Mouse (Mus musculus) liver, embryonic 14.5 days (tissue): Measurements from ENCODE around the gene Aqp9. TPM values are rescaled to one million over a fixed set of nuclear protein-coding genes. Genes with fewer than 3 reads are reported as not detected.
"Not testable (repeated sequence)": the region's sequence is repeated elsewhere in the genome, so short reads cannot be mapped to it uniquely, and the experiment has no call there.

Experiments used
- ATAC-seq: fragments of 200-750 bp; cut with Nextera tagmentation; 2 replicates; pipeline ENCODE4 v1.8.0; 2017; ENCODE audit warnings: moderate number of reproducible peaks, mild to moderate bottlenecking, moderate library complexity; ENCODE audit not compliant: insufficient read depth
- DNase-seq, 3 experiments: peaks; one replicate each; pipeline ENCODE4 v3.0.0-alpha.2; 2012 to 2013; ENCODE audit warnings: low read depth in 3 of 3, low spot score in 3 of 3
- H3K27ac ChIP-seq: fragments of 300-500 bp; sonication (generic); 2 replicates; pipeline ENCODE4 v1.5.1; 2014; ENCODE audit warnings: moderate library complexity, mild to moderate bottlenecking, control low read depth, inconsistent platforms
- H3K27me3 ChIP-seq: fragments of 300-500 bp; sonication (generic); 2 replicates; pipeline ENCODE4 v1.6.1; 2014; ENCODE audit warnings: mild to moderate bottlenecking, low read length, moderate library complexity; ENCODE audit not compliant: control insufficient read depth, insufficient read depth
- H3K36me3 ChIP-seq: fragments of 300-500 bp; sonication (generic); replicated peaks from 2 replicates; pipeline ENCODE4 v1.6.1; 2014; ENCODE audit warnings: low read depth; ENCODE audit not compliant: control insufficient read depth, insufficient read depth
- H3K4me1 ChIP-seq, 2 experiments: fragments of 200-500 bp in 1 of 2; fragments of 300-500 bp in 1 of 2; sonication (generic) in 1 of 2; replicated peaks; 2 replicates each; pipeline ENCODE4 v1.6.1; 2012 to 2014; ENCODE audit warnings: antibody characterized with exemption in 1 of 2, inconsistent platforms in 1 of 2, low read length in 1 of 2; ENCODE audit not compliant: control insufficient read depth in 2 of 2, insufficient read depth in 2 of 2
- H3K4me2 ChIP-seq: fragments of 300-500 bp; sonication (generic); 2 replicates; pipeline ENCODE4 v1.6.1; 2014; ENCODE audit warnings: low read depth, mild to moderate bottlenecking, control low read depth, moderate library complexity
- H3K4me3 ChIP-seq, 2 experiments: fragments of 200-500 bp in 1 of 2; fragments of 300-500 bp in 1 of 2; sonication (generic) in 1 of 2; 2 replicates each; pipeline ENCODE4 v1.5.1; 2012 to 2014; ENCODE audit warnings: low read depth in 2 of 2, low read length in 2 of 2, mild to moderate bottlenecking in 2 of 2, control low read depth in 1 of 2, inconsistent platforms in 1 of 2, moderate library complexity in 1 of 2; ENCODE audit not compliant: insufficient read depth in 1 of 2
- H3K9ac ChIP-seq: fragments of 300-500 bp; sonication (generic); replicated peaks from 2 replicates; pipeline ENCODE4 v1.6.1; 2014; ENCODE audit warnings: mild to moderate bottlenecking, control low read depth, moderate library complexity
- H3K9me3 ChIP-seq: fragments of 300-500 bp; sonication (generic); 2 replicates; pipeline ENCODE4 v1.6.1; 2016; ENCODE audit warnings: low read length, mixed read lengths; ENCODE audit not compliant: control insufficient read depth
- CTCF ChIP-seq: IDR thresholded peaks from 2 replicates; pipeline ENCODE4 v1.5.1; 2016; ENCODE audit warnings: antibody characterized with exemption, low read depth, control low read depth
- EP300 ChIP-seq: IDR thresholded peaks from 2 replicates; pipeline ENCODE4 v1.6.1; 2016; ENCODE audit warnings: antibody characterized with exemption, low read depth
- WGBS: fragments of 180-500 bp; shearing (Covaris S2); extraction: QIAGEN DNeasy Blood & Tissue Kit; methylation state at CpG from one replicate; pipeline ENCODE4 v1.1.7; 2014; ENCODE audit not compliant: insufficient replicate concordance; 5-methylcytosine and 5-hydroxymethylcytosine counted together
- polyA plus RNA-seq, 2 experiments: library from polyadenylated mRNA; depleted of rRNA in 1 of 2; stranded (reverse) in 1 of 2; unstranded in 1 of 2; fragments of >200 nt; fragmentation: Nextera tagmentation in 1 of 2; extraction: Ambion mirVana in 1 of 2; gene quantifications; 2 replicates each; pipeline versions ENCODE4 v1.2.1 to v1.2.3; 2012 to 2014

The Aqp9 gene
- polyA plus RNA-seq, 2 experiments, result 4.1 to 8.6 TPM

DNA sequence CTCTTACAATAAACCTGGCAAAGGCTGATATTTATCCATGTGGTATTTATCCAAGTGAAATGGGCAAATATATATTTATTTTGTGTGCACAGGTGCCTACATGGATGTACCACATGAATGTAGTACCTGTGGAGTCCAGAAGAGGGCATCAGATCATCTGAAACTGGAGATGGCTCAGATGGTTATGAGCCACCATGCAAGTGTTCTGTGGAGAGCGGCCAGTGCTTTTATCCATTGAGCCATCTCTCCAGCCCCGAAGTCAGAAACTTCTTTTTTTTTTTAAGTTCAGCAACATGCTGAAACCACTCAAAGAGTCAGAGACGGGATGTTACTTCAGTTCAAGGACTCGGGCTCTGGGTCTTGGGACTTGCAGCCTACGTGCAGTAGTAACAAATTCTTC is 39.6 kb downstream of the Aqp9 start:
- no peak overlapping the region for H3K4me3 ChIP-seq
- no peaks in the 10 kb centered on the region for H3K9me3 ChIP-seq
- ATAC-seq (peak; percentile 79), DNase-seq (peak; percentile 67 to 73 (median 68))
- H3K9ac ChIP-seq, result no peak overlapping the region
- no peaks in the 10 kb centered on the region for H3K36me3 ChIP-seq
- H3K27me3 ChIP-seq, result no peaks in the 10 kb centered on the region
- WGBS, result 34% methylated on average over 5 of the region's 5 CpGs
- peaks cover 0 to 8% of the 10 kb centered on the region in 2 experiments; a peak in 2 of 4 replicates for H3K4me1 ChIP-seq
- TF ChIP-seq CTCF, result peak; percentile 89
- TF ChIP-seq EP300, result no peak
- H3K4me2 ChIP-seq, result no peak overlapping the region
- no peak overlapping the region for H3K27ac ChIP-seq

DNA sequence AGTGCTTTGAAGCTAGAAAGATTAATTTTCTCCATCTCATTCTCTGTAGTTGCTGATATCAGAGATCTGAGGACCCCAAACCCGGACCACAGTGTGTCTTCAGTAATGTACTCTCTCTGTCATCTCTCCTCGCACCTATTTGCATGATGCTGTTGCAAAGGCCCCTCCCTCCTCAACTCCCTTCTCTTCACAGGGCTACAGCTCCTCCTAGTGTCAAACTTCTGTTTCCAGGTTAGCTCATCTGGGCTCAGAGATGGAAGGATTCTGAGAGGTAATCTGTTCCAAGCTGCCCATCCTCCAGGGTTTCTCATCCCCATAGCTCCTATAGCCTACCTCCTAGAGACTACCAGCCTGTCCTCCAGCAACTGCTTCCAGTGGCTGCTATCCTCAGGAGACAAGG is 42.3 kb downstream of the Aqp9 start:
- Histone ChIP-seq H3K9ac (no peak overlapping the region), H3K27ac (no peak overlapping the region), H3K4me1 (no peaks in the 10 kb centered on the region; a peak in 1 of 4 replicates), H3K36me3 (no peaks in the 10 kb centered on the region), H3K4me3 (no peak overlapping the region), H3K4me2 (no peak overlapping the region), H3K9me3 (no peaks in the 10 kb centered on the region), H3K27me3 (no peaks in the 10 kb centered on the region)
- no peak for ATAC-seq
- no peak for DNase-seq
- WGBS, result 34% methylated on average over 2 of the region's 2 CpGs
- peak; percentile 61 for TF ChIP-seq CTCF
- no peak for TF ChIP-seq EP300

DNA sequence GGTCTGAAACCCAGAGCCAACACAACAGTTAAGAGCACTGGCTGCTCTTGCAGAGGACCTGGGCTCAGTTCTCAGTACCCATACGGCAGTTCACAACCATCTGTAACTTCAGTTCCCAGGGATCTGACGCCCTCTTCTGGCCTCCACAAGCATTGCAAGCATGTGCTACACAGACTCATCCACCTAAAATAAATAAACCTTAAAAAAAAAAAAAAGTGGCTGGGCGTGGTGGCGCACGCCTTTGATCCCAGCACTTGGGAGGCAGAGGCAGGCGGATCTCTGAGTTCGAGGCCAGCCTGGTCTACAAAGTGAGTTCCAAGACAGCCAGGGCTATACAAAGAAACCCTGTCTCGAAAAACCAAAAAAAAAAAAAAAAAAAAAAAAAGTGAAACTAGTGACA is 45.4 kb downstream of the Aqp9 start:
- not testable (repeated sequence) for H3K4me3 ChIP-seq, H3K36me3 ChIP-seq, H3K4me2 ChIP-seq, H3K27me3 ChIP-seq, H3K9ac ChIP-seq, ATAC-seq, DNase-seq, H3K27ac ChIP-seq, H3K4me1 ChIP-seq, H3K9me3 ChIP-seq
- peak; percentile 45 for TF ChIP-seq CTCF
- 81% methylated on average over 8 of the region's 8 CpGs for WGBS

DNA sequence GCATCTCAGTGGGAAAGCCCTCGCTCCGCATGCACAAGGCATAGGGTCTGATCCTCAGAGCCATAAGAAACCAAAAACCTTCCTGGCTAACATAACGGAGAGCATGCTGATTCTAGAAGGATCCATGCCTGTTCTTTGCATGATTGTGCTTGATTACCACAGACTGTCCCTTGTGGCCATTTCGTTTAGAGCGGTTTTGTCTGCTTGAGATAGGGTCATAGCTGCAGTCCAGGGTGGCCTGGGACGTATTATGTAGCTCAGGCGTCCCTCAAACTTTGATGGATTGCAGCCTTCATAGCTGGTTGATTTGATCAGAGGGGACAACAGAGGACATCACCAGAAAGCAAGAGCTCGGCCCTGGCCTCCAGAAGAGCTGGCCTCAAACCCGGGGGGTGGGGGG is 47.6 kb downstream of the Aqp9 start:
- no peak overlapping the region for H3K4me2 ChIP-seq
- no peaks in the 10 kb centered on the region for H3K4me1 ChIP-seq
- H3K36me3 ChIP-seq, result no peaks in the 10 kb centered on the region
- no peak overlapping the region for H3K4me3 ChIP-seq
- ATAC-seq, result no peak
- DNase-seq, result no peak
- no peaks in the 10 kb centered on the region for H3K9me3 ChIP-seq
- 77% methylated on average over 9 of the region's 9 CpGs for WGBS
- 0 out of 2 replicates have a peak, but pooled peaks have one; percentile 12 for TF ChIP-seq CTCF
- TF ChIP-seq EP300, result no peak
- no peaks in the 10 kb centered on the region for H3K27me3 ChIP-seq
- H3K9ac ChIP-seq, result no peak overlapping the region
- H3K27ac ChIP-seq, result no peak overlapping the region

DNA sequence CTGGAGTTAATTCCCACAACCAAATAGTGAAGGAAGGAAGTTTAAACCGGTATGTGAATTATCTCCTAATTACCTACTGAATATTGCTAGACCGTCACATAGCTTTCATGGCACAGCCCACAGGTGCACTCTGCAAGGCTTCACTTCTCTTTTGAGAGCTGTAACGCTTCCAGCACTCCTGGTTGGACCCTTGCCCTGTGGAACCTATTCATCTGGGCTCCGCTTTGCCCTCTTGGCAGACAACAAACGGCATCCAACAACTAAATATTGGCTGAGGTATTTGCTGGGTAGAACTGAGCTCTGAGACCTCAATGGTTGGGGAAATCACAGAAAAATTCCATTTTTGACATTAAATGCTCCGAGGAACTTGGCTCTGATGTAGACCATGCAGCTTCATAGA is 55.3 kb downstream of the Aqp9 start:
- H3K36me3 ChIP-seq, result no peaks in the 10 kb centered on the region
- no peaks in the 10 kb centered on the region for H3K27me3 ChIP-seq
- DNase-seq (no peak), ATAC-seq (no peak)
- H3K4me1 ChIP-seq, result no peaks in the 10 kb centered on the region
- H3K9ac ChIP-seq, result no peak overlapping the region
- no peak overlapping the region for H3K4me3 ChIP-seq
- H3K9me3 ChIP-seq, result no peaks in the 10 kb centered on the region
- H3K27ac ChIP-seq, result no peak overlapping the region
- no peak overlapping the region for H3K4me2 ChIP-seq
- 67% methylated on average over 6 of the region's 6 CpGs for WGBS
- TF ChIP-seq EP300 (no peak), CTCF (no peak)

DNA sequence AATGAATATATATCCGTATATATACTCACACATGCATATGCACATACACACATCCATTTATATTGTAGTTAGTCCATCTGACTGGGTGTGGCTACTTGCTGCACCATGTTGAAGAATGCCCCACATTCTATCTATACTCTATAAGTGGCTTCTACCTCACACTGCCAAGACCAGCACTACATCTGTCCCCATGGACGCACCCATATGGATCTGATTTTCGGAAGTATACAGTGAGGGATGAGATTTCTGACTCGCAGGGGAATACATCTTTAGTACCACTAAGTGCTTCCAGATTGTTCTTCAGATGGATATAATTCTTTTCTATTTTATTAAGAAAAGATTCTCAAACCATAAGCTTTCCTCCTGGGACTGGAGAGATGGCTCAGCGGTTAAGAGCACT is 65.0 kb downstream of the Aqp9 start:
- Histone ChIP-seq H3K27ac (no peak overlapping the region), H3K36me3 (no peaks in the 10 kb centered on the region), H3K4me2 (no peak overlapping the region), H3K4me1 (no peaks in the 10 kb centered on the region), H3K9me3 (no peaks in the 10 kb centered on the region), H3K27me3 (no peaks in the 10 kb centered on the region), H3K9ac (no peak overlapping the region), H3K4me3 (no peak overlapping the region)
- ATAC-seq (no peak), DNase-seq (no peak)
- TF ChIP-seq EP300 (no peak), CTCF (no peak)
- WGBS, result 79% methylated on average over 5 of the region's 5 CpGs
